Mouse (Mus musculus) layer of hippocampus, adult 18-20 months (tissue): ENCODE data around the gene Ndufs5. TPM values are rescaled to one million over a fixed set of nuclear protein-coding genes. Genes with fewer than 3 reads are reported as not detected.

Experiments
- total RNA-seq, 2 experiments: library from RNA; stranded (reverse); gene quantifications; 2 replicates each; pipeline ENCODE4 v1.2.3; 2021

Gene Ndufs5
- total RNA-seq, 2 experiments from 2014 or later = 198 to 204 TPM

Other genes with a start within 250 kb of the Ndufs5 start
- 100 to 1,000 TPM; 219 to 233 TPM for gene Macf1, start 33.8 kb downstream of the Ndufs5 start, total RNA-seq
- 10 to 100 TPM; 53.8 to 61.3 TPM for gene Akirin1, start 32.1 kb upstream of the Ndufs5 start, total RNA-seq
- under 1 TPM in 1 of 2 experiments, not detected in 1; 0.23 TPM for gene Rhbdl2, start 69.7 kb upstream of the Ndufs5 start, total RNA-seq
- gene 4933427I04Rik, start 141.5 kb upstream of the Ndufs5 start, total RNA-seq = not detected
- gene Mycbp, start 186.6 kb upstream of the Ndufs5 start, total RNA-seq = 10 to 100 TPM in 1 of 2 experiments, 1 to 10 TPM in 1; 8.9 to 10.9 TPM
- 10 to 100 TPM; 58.9 to 59.2 TPM for gene Rragc, start 199.2 kb upstream of the Ndufs5 start, total RNA-seq
- gene 4930535I16Rik, start 199.8 kb upstream of the Ndufs5 start, total RNA-seq = not detected